Mouse (Mus musculus) cortical plate, adult 2 months (tissue): ENCODE measurements around the gene Zdhhc23. TPM values are rescaled to one million over a fixed set of nuclear protein-coding genes. Genes with fewer than 3 reads are reported as not detected.

Source experiments
- H3K27ac ChIP-seq: fragments of 200-500 bp; 2 replicates; pipeline ENCODE4 v1.5.1; 2012; ENCODE audit warnings: low read length, control low read depth, inconsistent platforms; ENCODE audit not compliant: insufficient read depth
- H3K4me1 ChIP-seq: fragments of 200-500 bp; 2 replicates; pipeline ENCODE4 v1.6.1; 2011; ENCODE audit warnings: low read length; ENCODE audit not compliant: control insufficient read depth, insufficient read depth
- H3K4me3 ChIP-seq: fragments of 200-500 bp; 2 replicates; pipeline ENCODE4 v1.5.1; 2011; ENCODE audit warnings: mild to moderate bottlenecking, low read length, control low read depth; ENCODE audit not compliant: insufficient read depth
- CTCF ChIP-seq: fragments of 200-500 bp; IDR thresholded peaks from 2 replicates; pipeline ENCODE4 v1.5.1; 2011; ENCODE audit warnings: mild to moderate bottlenecking, control low read depth, low read length; ENCODE audit not compliant: insufficient read depth; ENCODE audit errors: extremely low read depth
- POLR2A ChIP-seq: fragments of 200-500 bp; IDR thresholded peaks from 2 replicates; pipeline ENCODE4 v1.6.1; 2011; ENCODE audit warnings: mild to moderate bottlenecking, low read length, control low read depth; ENCODE audit not compliant: insufficient read depth; ENCODE audit errors: extremely low read depth
- polyA plus RNA-seq: library from polyadenylated mRNA; depleted of rRNA; stranded (reverse); fragments of >200 nt; gene quantifications from 2 replicates; pipeline ENCODE4 v1.2.3, GENCODE M21; 2012

The Zdhhc23 gene
- polyA plus RNA-seq, 1 experiment: 16.9 TPM

- TF ChIP-seq POLR2A: no peak
These were observed 22.5 kb upstream of the Zdhhc23 start for GRCm38 (mm10) chr16:44002086-44002485.

GRCm38 (mm10) chr16:43999541-43999940 lies 19.9 kb upstream of the Zdhhc23 start:
- Histone ChIP-seq H3K27ac (no peak overlapping the region), H3K4me1 (no peaks in the 10 kb centered on the region), H3K4me3 (no peak overlapping the region)
- TF ChIP-seq POLR2A (no peak), CTCF (no peak)

More at GRCm38 (mm10) chr16:44002086-44002485, 22.5 kb upstream of the Zdhhc23 start:
- Histone ChIP-seq H3K4me3 (no peak overlapping the region), H3K4me1 (no peaks in the 10 kb centered on the region), H3K27ac (no peak overlapping the region)

GRCm38 (mm10) chr16:43999111-43999510 lies 19.5 kb upstream of the Zdhhc23 start:
- Histone ChIP-seq H3K4me3 (no peak overlapping the region), H3K27ac (no peak overlapping the region), H3K4me1 (no peaks in the 10 kb centered on the region)
- TF ChIP-seq CTCF (no peak), POLR2A (no peak)

GRCm38 (mm10) chr16:43994623-43995022 lies 15.0 kb upstream of the Zdhhc23 start:
- TF ChIP-seq POLR2A (no peak), CTCF (no peak)
- Histone ChIP-seq H3K27ac (no peak overlapping the region), H3K4me3 (no peak overlapping the region), H3K4me1 (no peaks in the 10 kb centered on the region)

GRCm38 (mm10) chr16:43986299-43986698 lies 6.7 kb upstream of the Zdhhc23 start:
- Histone ChIP-seq H3K4me3 (no peak overlapping the region), H3K4me1 (no peaks in the 10 kb centered on the region), H3K27ac (no peak overlapping the region)
- TF ChIP-seq POLR2A (no peak), CTCF (no peak)

- Histone ChIP-seq H3K4me3 (peak overlapping the region; percentile 83), H3K4me1 (0 out of 2 replicates have a peak, but pooled peaks cover 2% of the 10 kb centered on the region), H3K27ac (no peak overlapping the region)
- TF ChIP-seq CTCF: no peak
- no peak for TF ChIP-seq POLR2A
These were observed 569 bp upstream of the Zdhhc23 start for GRCm38 (mm10) chr16:43980110-43980609.

GRCm38 (mm10) chr16:43979010-43979327 lies 622 bp downstream of the Zdhhc23 start:
- Histone ChIP-seq H3K27ac (peak overlapping the region; percentile 88), H3K4me1 (peaks cover 2% of the 10 kb centered on the region; the same call in 1 of the 2 replicates), H3K4me3 (peak overlapping the region; percentile 83)
- TF ChIP-seq CTCF (no peak), POLR2A (no peak)

- TF ChIP-seq POLR2A (no peak), CTCF (no peak)
- no peak overlapping the region for H3K4me3 ChIP-seq
These were observed 5.9 kb downstream of the Zdhhc23 start for GRCm38 (mm10) chr16:43973606-43974220.

GRCm38 (mm10) chr16:43973147-43973546 lies 6.4 kb downstream of the Zdhhc23 start:
- Histone ChIP-seq H3K4me3 (no peak overlapping the region), H3K27ac (no peak overlapping the region), H3K4me1 (peaks cover 7% of the 10 kb centered on the region)
- TF ChIP-seq CTCF (no peak), POLR2A (no peak)

More at GRCm38 (mm10) chr16:43973606-43974220, 5.9 kb downstream of the Zdhhc23 start:
- H3K4me1 ChIP-seq: peaks cover 7% of the 10 kb centered on the region
- H3K27ac ChIP-seq: no peak overlapping the region

GRCm38 (mm10) chr16:43972391-43972790 lies 7.2 kb downstream of the Zdhhc23 start:
- Histone ChIP-seq H3K4me3 (no peak overlapping the region), H3K4me1 (peaks cover 6% of the 10 kb centered on the region), H3K27ac (no peak overlapping the region)
- no peak for TF ChIP-seq CTCF
